Comparison of ENCODE assay signal across 10 mouse cellular contexts in genomic region chr10:66966391-66967109, GRCm38 (mm10).
DNase-seq lines count a peak whose midpoint lies in the region; ATAC-seq lines count a peak whose summit lies in the region.
"Had no signal": no experiment of that assay in that cellular context is flagged by ENCODE, and none has a peak within 500 bp of the region (broad histone marks: within the 10 kb centered on the region; RNA-seq: fewer than 3 reads in every experiment).

No protein-coding gene starts in this region.

- H3K4me3 ChIP-seq in midbrain, embryonic 14.5 days (replicated peaks; ENCODE audit: low read depth, low read length): no peak overlapping the region
- no peak overlapping the region for H3K4me3 ChIP-seq in midbrain, embryonic 10.5 days
- no peak overlapping the region for H3K4me3 ChIP-seq in stomach, embryonic 16.5 days (replicated peaks; ENCODE audit: low read length)
- H3K4me3 ChIP-seq: left cerebral cortex, adult 2 months; neural tube, embryonic 12.5 days had no signal

- ATAC-seq in midbrain, embryonic 14.5 days (ENCODE audit: low FRiP score, low TSS enrichment): no peak
- ATAC-seq in stomach, embryonic 16.5 days (ENCODE audit: insufficient read depth, low FRiP score): no peak; the same call in 1 of the 2 replicates
- ATAC-seq in megakaryocyte-erythroid progenitor cell, adult 5-6 weeks (replicated peaks; ENCODE audit: low FRiP score, low TSS enrichment, poor library complexity, severe bottlenecking): no peak
- no peak for ATAC-seq in monocyte, adult 5-6 weeks (replicated peaks; ENCODE audit: insufficient number of reproducible peaks, low FRiP score, low TSS enrichment, poor library complexity, severe bottlenecking)

- no peaks in the 10 kb centered on the region for H3K36me3 ChIP-seq in midbrain, embryonic 14.5 days (ENCODE audit: control insufficient read depth, insufficient read depth, low read length)
- no peaks in the 10 kb centered on the region for H3K36me3 ChIP-seq in midbrain, embryonic 10.5 days
- no peaks in the 10 kb centered on the region for H3K36me3 ChIP-seq in stomach, embryonic 16.5 days (ENCODE audit: control insufficient read depth, insufficient read depth, low read length)
- H3K36me3 ChIP-seq: neural tube, embryonic 12.5 days had no signal

- no peak overlapping the region for H3K4me2 ChIP-seq in midbrain, embryonic 14.5 days (ENCODE audit: low read length)
- H3K4me2 ChIP-seq in stomach, embryonic 16.5 days (ENCODE audit: low read depth, low read length): no peak overlapping the region
- H3K4me2 ChIP-seq: neural tube, embryonic 12.5 days had no signal

- no peaks in the 10 kb centered on the region for H3K4me1 ChIP-seq in midbrain, embryonic 14.5 days (ENCODE audit: control insufficient read depth, insufficient read depth, low read length)
- peaks cover 17% of the 10 kb centered on the region for H3K4me1 ChIP-seq in midbrain, embryonic 10.5 days
- peaks cover 5% of the 10 kb centered on the region; the same call in 1 of the 2 replicates for H3K4me1 ChIP-seq in stomach, embryonic 16.5 days (ENCODE audit: control insufficient read depth, insufficient read depth, low read length)

- H3K27me3 ChIP-seq in midbrain, embryonic 14.5 days (ENCODE audit: control insufficient read depth, insufficient read depth, low read length): no peaks in the 10 kb centered on the region
- no peaks in the 10 kb centered on the region for H3K27me3 ChIP-seq in midbrain, embryonic 10.5 days (ENCODE audit: low read depth, poor library complexity, severe bottlenecking)
- no peaks in the 10 kb centered on the region for H3K27me3 ChIP-seq in stomach, embryonic 16.5 days (ENCODE audit: control insufficient read depth, insufficient read depth, low read length)
- H3K27me3 ChIP-seq: neural tube, embryonic 12.5 days had no signal

- H3K27ac ChIP-seq in midbrain, embryonic 14.5 days (replicated peaks; ENCODE audit: low read depth, low read length): no peak overlapping the region
- no peak overlapping the region for H3K27ac ChIP-seq in midbrain, embryonic 10.5 days (replicated peaks)
- H3K27ac ChIP-seq in stomach, embryonic 16.5 days (ENCODE audit: low read length): peak overlapping the region; percentile 55; the same call in 1 of the 2 replicates
- H3K27ac ChIP-seq: left cerebral cortex, adult 2 months; neural tube, embryonic 12.5 days had no signal

- WGBS in midbrain, embryonic 14.5 days: 86% methylated on average over 9 of the region's 9 CpGs
- WGBS in midbrain, embryonic 10.5 days: 78% methylated on average over 9 of the region's 9 CpGs
- 62% methylated on average over 9 of the region's 9 CpGs for WGBS in stomach, embryonic 16.5 days

- H3K9ac ChIP-seq in midbrain, embryonic 14.5 days (replicated peaks; ENCODE audit: low read length): no peak overlapping the region
- no peak overlapping the region for H3K9ac ChIP-seq in stomach, embryonic 16.5 days (ENCODE audit: low read length)
- H3K9ac ChIP-seq: neural tube, embryonic 12.5 days had no signal

- H3K9me3 ChIP-seq in midbrain, embryonic 14.5 days (ENCODE audit: control insufficient read depth, low read length): peaks cover 4% of the 10 kb centered on the region; the same call in 1 of the 2 replicates
- no peaks in the 10 kb centered on the region for H3K9me3 ChIP-seq in midbrain, embryonic 10.5 days (replicated peaks)
- H3K9me3 ChIP-seq in stomach, embryonic 16.5 days (replicated peaks; ENCODE audit: control insufficient read depth, low read length): no peaks in the 10 kb centered on the region; the same call in 1 of the 2 replicates
- H3K9me3 ChIP-seq: neural tube, embryonic 12.5 days had no signal

- peak; percentile 34 for DNase-seq in adrenal gland, postnatal 14 days
- DNase-seq in adrenal gland, adult 18-20 months (ENCODE audit: low spot score in 2 of 2): no peak
- peak; percentile 63 for DNase-seq in midbrain, embryonic 14.5 days
- no peak for DNase-seq in midbrain, embryonic 10.5 days (ENCODE audit: low spot score)
- DNase-seq in kidney, postnatal 14 days: peak; percentile 72

Comparison
In these comparisons a context has a peak if more than half of its experiments do, and no peak if none do; other contexts are left out.
1. DNase-seq: peak in adrenal gland, postnatal 14 days (single experiment), midbrain, embryonic 14.5 days (single experiment) and kidney, postnatal 14 days (single experiment); none in adrenal gland, adult 18-20 months (0 of 2) and midbrain, embryonic 10.5 days (single experiment).